Mouse (Mus musculus): Measurements from ENCODE around the gene Rps6ka2. TPM values are rescaled to one million over a fixed set of nuclear protein-coding genes. Genes with fewer than 3 reads are reported as not detected.
"Not testable (repeated sequence)": the region's sequence is repeated elsewhere in the genome, so short reads cannot be mapped to it uniquely, and the experiment has no call there.

The Rps6ka2 gene
- polyA plus RNA-seq (2015; fragmentation: Nextera tagmentation; extraction: Ambion mirVana), result 18.7 and 20.9 TPM in 2 replicates

DNA sequence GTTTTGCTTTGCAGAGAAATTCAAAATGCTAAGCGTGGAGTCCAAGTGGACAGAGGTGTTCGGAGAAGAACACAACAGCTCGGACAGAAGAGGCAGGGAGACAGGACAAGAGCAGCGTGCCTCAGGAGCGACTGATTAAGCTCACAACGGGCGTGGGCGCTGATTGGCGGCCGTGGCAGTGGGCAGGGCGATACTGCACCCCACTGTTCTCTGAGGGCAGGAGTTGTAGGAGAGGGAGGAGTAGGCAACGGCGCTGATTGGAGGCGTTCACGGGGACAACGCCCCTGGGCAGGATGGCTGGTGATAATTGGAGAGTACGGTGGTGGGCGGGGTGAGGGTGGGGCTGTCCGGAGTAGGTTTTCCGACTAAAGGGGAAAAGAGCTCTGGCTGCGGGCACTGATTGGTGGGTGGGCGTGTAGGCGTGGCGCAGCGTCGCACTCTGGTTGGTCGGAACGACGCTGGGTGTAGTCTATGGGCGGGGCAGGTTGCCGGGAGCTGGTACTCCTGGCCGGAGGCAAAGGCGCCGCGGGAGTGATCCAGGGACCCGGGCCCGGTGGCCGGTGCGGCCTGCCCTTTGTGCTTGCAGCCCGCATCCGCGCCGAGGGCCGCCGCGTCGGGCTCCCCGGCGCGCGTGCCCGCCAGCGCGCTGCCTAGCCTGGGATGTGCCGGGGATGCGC lies at the start of gene Rps6ka2:
Gene Rps6ka2 (plus strand): TSS at position 489 of the 677 bp plus-strand sequence.
- peak within 1 kb of the TSS; percentile 89 for H3K4me2 ChIP-seq (ENCODE audit: low read length)
- peak within 1 kb of the TSS; percentile 83 for H3K4me3 ChIP-seq (ENCODE audit: low read length)
- peak; percentile 99 for ATAC-seq
- under 1% methylated on average over 42 of the region's 56 CpGs for WGBS
- no peaks in the 10 kb centered on the region for H3K9me3 ChIP-seq (ENCODE audit: control insufficient read depth, low read length)
- H3K27ac ChIP-seq (ENCODE audit: low read depth, low read length), result peak within 1 kb of the TSS; percentile 84
- peaks cover 16% of the 10 kb centered on the region for H3K4me1 ChIP-seq (ENCODE audit: control insufficient read depth, insufficient read depth, low read depth, low read length)
- H3K27me3 ChIP-seq (replicated peaks; ENCODE audit: control insufficient read depth, insufficient read depth, low read length), result no peaks in the 10 kb centered on the region
- peak within 1 kb of the TSS; percentile 85 for H3K9ac ChIP-seq (ENCODE audit: low read depth, low read length)
- no peaks in the 10 kb centered on the region for H3K36me3 ChIP-seq (ENCODE audit: control insufficient read depth, insufficient read depth, low read length)

DNA sequence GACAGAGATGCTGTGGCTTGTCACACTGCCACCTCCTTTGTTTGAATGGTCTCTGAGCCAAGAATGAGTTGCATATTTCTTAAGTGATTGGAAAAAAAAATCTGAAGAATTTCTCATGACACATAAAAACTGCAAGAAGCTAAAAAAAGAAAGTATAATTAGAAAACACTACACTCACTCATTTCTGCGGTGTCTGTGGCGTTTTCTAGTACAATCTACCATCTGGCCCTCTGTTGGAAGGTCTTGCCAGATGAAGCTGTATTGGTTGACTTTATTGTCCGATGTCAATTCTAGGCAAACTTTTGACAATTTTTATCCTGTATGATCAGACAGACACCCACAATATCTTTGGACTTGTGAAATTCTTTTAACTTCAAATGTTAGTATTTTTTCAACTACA lies 49.1 kb upstream of the Rps6ka2 start:
- not testable (repeated sequence) for H3K4me1 ChIP-seq (ENCODE audit: control insufficient read depth, insufficient read depth, low read depth, low read length); H3K9me3 ChIP-seq (ENCODE audit: control insufficient read depth, low read length); H3K4me2 ChIP-seq (ENCODE audit: low read length); H3K9ac ChIP-seq (ENCODE audit: low read depth, low read length); H3K4me3 ChIP-seq (ENCODE audit: low read length); H3K36me3 ChIP-seq (ENCODE audit: control insufficient read depth, insufficient read depth, low read length); H3K27ac ChIP-seq (ENCODE audit: low read depth, low read length); H3K27me3 ChIP-seq (replicated peaks; ENCODE audit: control insufficient read depth, insufficient read depth, low read length); ATAC-seq
- 81% methylated on average over 3 of the region's 3 CpGs for WGBS

DNA sequence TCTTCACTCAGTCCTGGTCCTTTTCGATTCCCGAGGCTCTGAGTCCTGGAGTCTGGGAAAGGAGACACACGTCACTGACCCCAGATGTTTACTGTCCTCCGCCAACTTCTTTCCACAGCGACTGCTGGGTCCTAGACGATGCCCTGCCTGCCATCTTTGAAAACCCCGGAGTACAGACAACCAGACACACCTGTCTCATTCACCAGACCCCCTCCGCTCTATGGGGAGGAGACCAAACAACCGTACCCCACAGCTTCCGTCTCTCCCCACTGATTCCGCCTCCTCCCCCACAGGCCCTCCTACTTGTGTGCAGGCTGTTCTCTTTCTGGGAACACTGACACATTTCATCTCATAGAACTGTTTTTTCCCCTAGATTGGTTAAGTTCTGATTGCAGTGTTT lies 47.4 kb upstream of the Rps6ka2 start:
- WGBS, result 88% methylated on average over 11 of the region's 11 CpGs
- not testable (repeated sequence) for H3K9ac ChIP-seq (ENCODE audit: low read depth, low read length); H3K27ac ChIP-seq (ENCODE audit: low read depth, low read length); H3K4me3 ChIP-seq (ENCODE audit: low read length); H3K4me2 ChIP-seq (ENCODE audit: low read length); H3K27me3 ChIP-seq (replicated peaks; ENCODE audit: control insufficient read depth, insufficient read depth, low read length); H3K36me3 ChIP-seq (ENCODE audit: control insufficient read depth, insufficient read depth, low read length); H3K4me1 ChIP-seq (ENCODE audit: control insufficient read depth, insufficient read depth, low read depth, low read length); H3K9me3 ChIP-seq (ENCODE audit: control insufficient read depth, low read length); ATAC-seq

DNA sequence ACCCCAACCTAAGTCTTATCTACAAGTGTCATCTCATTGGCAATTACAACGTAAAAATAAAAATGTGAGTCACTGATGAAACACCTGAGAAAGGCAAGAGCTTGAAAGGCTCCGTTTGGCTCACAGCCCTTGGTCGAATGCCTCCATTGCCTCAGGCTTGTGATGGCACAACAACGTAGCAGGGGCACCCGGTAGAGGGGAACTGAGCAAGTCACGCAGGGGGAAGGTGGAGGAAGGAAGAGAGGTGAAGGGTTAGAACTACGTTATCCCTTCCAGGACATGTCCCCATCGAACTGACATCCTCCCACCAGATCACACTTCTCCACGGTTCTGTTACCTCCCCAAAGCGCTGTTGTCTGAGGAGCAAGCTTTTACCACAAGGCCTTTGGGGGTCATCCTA lies 43.4 kb upstream of the Rps6ka2 start:
- not testable (repeated sequence) for H3K9me3 ChIP-seq (ENCODE audit: control insufficient read depth, low read length); H3K9ac ChIP-seq (ENCODE audit: low read depth, low read length); H3K4me3 ChIP-seq (ENCODE audit: low read length); H3K4me1 ChIP-seq (ENCODE audit: control insufficient read depth, insufficient read depth, low read depth, low read length); H3K4me2 ChIP-seq (ENCODE audit: low read length); ATAC-seq; H3K27me3 ChIP-seq (replicated peaks; ENCODE audit: control insufficient read depth, insufficient read depth, low read length); H3K27ac ChIP-seq (ENCODE audit: low read depth, low read length); H3K36me3 ChIP-seq (ENCODE audit: control insufficient read depth, insufficient read depth, low read length)
- 93% methylated on average over 7 of the region's 10 CpGs for WGBS

DNA sequence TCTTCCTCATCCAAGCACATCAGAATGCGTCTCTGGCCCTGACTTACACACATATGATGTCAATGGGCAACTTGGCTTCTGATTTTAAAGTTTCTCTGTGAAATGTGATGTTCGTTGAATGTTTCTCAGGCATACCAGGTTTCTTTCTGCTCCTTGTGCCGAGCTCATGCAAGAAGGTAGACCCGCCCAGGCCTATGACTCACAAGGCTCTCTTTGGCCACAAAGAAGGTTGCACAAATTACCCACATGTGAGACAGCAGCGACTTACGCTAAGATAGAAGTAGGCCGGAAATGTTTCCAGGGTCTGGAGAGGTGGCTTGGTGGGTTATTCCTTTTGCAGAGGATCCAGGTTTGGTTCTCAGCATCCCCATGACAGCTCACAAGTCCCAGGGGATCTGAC lies 35.9 kb upstream of the Rps6ka2 start:
- not testable (repeated sequence) for H3K4me1 ChIP-seq (ENCODE audit: control insufficient read depth, insufficient read depth, low read depth, low read length); H3K9me3 ChIP-seq (ENCODE audit: control insufficient read depth, low read length); H3K36me3 ChIP-seq (ENCODE audit: control insufficient read depth, insufficient read depth, low read length); ATAC-seq; H3K9ac ChIP-seq (ENCODE audit: low read depth, low read length); H3K4me2 ChIP-seq (ENCODE audit: low read length); H3K27ac ChIP-seq (ENCODE audit: low read depth, low read length); H3K4me3 ChIP-seq (ENCODE audit: low read length); H3K27me3 ChIP-seq (replicated peaks; ENCODE audit: control insufficient read depth, insufficient read depth, low read length)
- WGBS, result no CpG with 5 or more reads among the region's 7 CpGs

DNA sequence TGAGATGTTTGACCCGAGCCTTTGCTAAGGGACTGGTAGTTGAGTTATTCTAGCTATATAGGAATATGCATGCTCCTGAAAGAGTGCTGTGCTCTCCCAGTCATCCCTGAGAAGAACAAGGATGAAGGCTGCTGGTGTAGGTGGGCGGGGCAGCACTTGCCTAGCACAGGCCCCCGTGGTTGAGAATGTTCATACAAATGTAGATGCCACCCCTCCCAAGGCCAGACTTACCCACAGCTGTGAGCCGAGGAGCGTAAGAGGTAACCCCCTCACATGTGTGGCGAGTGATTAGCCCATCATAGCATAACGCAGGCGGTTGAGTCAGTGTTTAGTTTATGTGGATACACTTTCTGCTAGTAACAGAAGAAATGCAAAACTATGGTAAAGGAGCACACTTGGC lies 34.6 kb upstream of the Rps6ka2 start:
- not testable (repeated sequence) for H3K9ac ChIP-seq (ENCODE audit: low read depth, low read length); H3K4me1 ChIP-seq (ENCODE audit: control insufficient read depth, insufficient read depth, low read depth, low read length); H3K36me3 ChIP-seq (ENCODE audit: control insufficient read depth, insufficient read depth, low read length); H3K4me2 ChIP-seq (ENCODE audit: low read length); H3K27ac ChIP-seq (ENCODE audit: low read depth, low read length); H3K9me3 ChIP-seq (ENCODE audit: control insufficient read depth, low read length); H3K27me3 ChIP-seq (replicated peaks; ENCODE audit: control insufficient read depth, insufficient read depth, low read length); ATAC-seq; H3K4me3 ChIP-seq (ENCODE audit: low read length)
- 91% methylated on average over 7 of the region's 8 CpGs for WGBS

DNA sequence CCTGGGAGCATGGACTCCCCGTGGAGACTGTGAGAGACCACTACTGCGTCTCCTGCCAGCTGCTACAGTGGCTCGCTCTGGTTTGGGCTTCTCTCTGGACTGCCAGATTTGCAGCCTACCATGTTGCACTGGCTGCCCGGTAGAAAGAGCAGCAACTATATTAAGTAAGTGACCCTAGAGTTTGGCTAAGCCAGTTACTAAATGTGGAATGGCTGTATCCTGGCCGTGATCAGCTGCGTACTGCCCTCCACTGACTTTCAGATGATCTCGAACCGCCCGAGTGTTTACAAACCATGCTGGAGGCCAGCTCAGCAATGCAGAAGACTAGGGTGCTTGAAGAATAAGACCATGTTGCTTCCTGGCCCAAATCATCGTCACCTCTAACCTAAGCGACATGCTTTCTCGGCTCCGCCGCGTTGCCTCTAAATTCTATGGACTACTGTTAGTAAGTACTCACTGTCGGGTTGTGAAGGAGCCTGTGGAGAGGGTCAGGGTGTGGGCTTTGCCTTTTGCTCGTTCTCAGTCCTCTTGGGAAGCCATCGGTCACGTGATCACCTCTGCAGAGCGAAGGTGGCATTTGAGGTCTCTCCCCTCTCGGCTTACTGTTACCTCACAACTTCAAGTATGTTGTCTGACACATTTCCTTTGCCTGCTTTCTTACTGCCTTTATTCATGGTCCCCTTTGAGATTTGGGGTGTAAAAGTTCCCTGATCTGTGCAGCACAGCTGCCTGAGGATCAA lies 31.6 kb upstream of the Rps6ka2 start:
- H3K9ac ChIP-seq (ENCODE audit: low read depth, low read length), result no peak overlapping the region
- 85% methylated on average over 21 of the region's 21 CpGs for WGBS
- H3K4me1 ChIP-seq (ENCODE audit: control insufficient read depth, insufficient read depth, low read depth, low read length), result no peaks in the 10 kb centered on the region
- H3K36me3 ChIP-seq (ENCODE audit: control insufficient read depth, insufficient read depth, low read length), result no peaks in the 10 kb centered on the region
- ATAC-seq, result no peak
- no peak overlapping the region for H3K27ac ChIP-seq (ENCODE audit: low read depth, low read length)
- H3K9me3 ChIP-seq (ENCODE audit: control insufficient read depth, low read length), result no peaks in the 10 kb centered on the region
- no peaks in the 10 kb centered on the region for H3K27me3 ChIP-seq (replicated peaks; ENCODE audit: control insufficient read depth, insufficient read depth, low read length)
- H3K4me3 ChIP-seq (ENCODE audit: low read length), result no peak overlapping the region
- no peak overlapping the region for H3K4me2 ChIP-seq (ENCODE audit: low read length)

DNA sequence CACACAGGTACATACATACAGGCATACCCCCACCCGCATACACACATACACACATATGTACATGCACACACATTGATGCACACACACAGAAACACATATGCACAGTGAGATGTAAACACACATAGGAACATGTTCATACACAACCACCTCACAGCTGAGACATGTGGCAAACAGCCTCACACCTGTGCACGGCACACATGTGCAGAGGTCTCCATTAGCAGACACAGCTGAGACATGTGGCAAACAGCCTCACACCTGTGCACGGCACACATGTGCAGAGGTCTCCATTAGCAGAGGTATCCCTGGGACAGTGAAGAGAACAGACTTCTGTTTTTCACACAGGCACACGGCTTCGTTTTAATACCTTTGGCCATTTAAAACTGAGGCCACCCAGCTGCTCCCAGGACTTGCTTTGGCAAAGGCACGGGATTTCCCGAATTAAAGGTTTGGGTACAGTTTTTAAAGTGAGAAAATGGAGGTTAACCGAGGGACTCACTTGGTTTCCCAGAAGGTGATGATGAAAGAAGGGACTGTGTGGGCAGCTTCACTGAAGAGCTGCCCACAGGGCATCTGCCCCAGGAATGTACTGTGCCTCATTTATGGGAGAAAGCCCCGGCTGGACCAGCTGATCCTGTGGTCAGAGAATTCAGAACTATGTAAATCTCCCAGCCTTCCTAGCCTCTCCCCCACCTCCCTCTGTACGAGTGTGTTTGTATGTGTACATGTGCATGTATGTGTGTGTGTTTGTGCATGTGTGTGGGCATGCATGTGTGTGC lies 29.3 kb upstream of the Rps6ka2 start:
- Histone ChIP-seq H3K4me2 (ENCODE audit: low read length) (no peak overlapping the region), H3K27me3 (replicated peaks; ENCODE audit: control insufficient read depth, insufficient read depth, low read length) (no peaks in the 10 kb centered on the region), H3K36me3 (ENCODE audit: control insufficient read depth, insufficient read depth, low read length) (no peaks in the 10 kb centered on the region), H3K9ac (ENCODE audit: low read depth, low read length) (no peak overlapping the region), H3K4me1 (ENCODE audit: control insufficient read depth, insufficient read depth, low read depth, low read length) (no peaks in the 10 kb centered on the region), H3K9me3 (ENCODE audit: control insufficient read depth, low read length) (no peaks in the 10 kb centered on the region), H3K4me3 (ENCODE audit: low read length) (no peak overlapping the region), H3K27ac (ENCODE audit: low read depth, low read length) (no peak overlapping the region)
- ATAC-seq, result no peak
- WGBS, result 83% methylated on average over 10 of the region's 10 CpGs

DNA sequence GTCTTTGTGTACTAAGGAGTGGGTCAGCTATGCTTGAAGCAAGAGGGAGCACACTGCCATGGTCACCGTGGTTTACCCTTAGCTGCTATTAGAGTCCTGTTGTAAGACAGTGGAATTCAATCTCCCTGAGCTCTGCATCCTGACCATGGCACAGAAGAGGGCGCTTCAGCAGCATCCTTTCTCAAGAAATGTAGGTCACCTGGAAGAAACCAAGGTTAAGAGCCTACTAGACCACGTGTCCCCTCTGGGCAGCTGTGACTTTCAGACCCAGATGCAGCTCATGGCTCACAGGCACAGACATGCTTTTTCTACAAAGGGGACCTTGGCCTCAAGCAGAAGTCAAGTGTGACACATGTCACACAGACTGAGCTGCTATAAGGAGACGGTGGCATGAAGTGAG lies 27.5 kb upstream of the Rps6ka2 start:
- Histone ChIP-seq H3K36me3 (ENCODE audit: control insufficient read depth, insufficient read depth, low read length) (no peaks in the 10 kb centered on the region), H3K9ac (ENCODE audit: low read depth, low read length) (no peak overlapping the region), H3K4me2 (ENCODE audit: low read length) (no peak overlapping the region), H3K4me1 (ENCODE audit: control insufficient read depth, insufficient read depth, low read depth, low read length) (no peaks in the 10 kb centered on the region), H3K27ac (ENCODE audit: low read depth, low read length) (no peak overlapping the region), H3K9me3 (ENCODE audit: control insufficient read depth, low read length) (no peaks in the 10 kb centered on the region), H3K4me3 (ENCODE audit: low read length) (no peak overlapping the region), H3K27me3 (replicated peaks; ENCODE audit: control insufficient read depth, insufficient read depth, low read length) (no peaks in the 10 kb centered on the region)
- 58% methylated on average over 4 of the region's 4 CpGs for WGBS
- no peak for ATAC-seq

Data from hindbrain, embryonic 16.5 days (tissue).